Mouse (Mus musculus): ENCODE results near the gene Tmem184a.

The Tmem184a gene

DNA sequence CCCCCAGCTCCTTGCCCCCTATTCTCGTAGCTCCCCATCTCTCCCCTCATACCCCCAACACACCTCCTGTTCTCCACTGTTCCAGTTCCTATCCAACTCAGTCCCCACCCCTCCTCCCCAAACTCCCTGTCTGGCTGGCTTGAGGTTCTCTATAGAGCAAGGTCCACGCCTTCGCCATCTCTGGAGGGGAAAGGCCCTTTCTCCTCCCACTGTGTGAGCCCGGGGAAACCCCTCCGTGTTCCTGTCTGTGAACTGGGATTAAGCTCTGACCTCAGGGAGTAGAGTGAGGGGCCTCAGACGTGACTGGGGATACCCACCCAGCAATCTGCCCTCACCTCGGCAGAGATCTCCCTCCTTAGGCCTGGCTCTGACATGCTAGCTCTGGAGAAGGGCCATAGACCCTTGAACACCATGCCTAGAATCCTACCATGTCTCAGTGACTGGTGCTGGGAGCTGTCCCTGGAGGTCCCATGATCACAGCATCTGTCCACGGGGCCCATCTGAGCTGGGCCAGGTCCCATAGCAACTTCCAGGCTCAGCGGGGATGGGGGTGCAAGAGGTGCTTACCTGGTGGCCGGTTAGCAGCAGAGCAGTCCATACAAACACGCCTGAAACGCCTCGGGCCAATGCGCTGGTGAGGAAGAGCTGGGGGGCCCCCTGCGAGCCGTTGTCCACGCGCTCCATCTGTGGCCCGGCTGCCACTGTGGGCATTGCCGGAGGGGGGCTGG, 7.2 kb downstream of the Tmem184a start:
- peak; percentile 91 for DNase-seq

DNA sequence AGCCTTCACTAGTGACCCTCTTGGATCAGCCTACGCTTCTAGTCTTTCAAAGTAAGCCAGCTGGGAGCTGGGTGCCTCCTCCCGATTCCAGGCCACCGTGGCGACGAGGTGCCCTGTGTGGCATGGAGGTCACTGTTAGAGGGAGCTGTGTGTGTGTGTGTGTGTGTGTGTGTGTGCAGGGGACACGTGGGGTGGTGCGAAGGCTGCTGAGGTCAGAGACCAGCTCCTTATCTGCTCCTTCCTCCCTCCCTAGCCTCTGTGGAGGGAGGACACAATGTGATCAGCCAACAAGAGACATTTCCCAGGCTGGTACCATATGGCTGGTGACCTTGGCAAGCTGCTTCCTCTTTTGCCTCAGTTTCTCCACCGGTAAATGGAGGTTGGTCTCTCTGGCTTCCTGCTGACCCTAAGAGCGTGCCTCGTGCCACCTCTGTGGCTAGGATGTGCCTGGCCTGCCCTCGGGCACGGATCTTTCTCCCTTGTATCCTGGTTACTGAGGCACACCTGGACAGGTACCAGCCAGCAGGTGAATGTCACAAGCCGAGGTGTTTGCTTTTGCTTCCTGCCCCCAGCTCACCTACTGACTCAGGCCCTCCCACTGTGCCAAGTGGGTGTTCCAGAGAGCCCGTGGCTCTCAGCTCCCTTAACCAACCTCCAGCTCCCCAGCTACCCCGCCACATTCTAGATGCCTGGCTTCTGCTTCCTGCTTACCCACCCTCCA, 7.9 kb downstream of the Tmem184a start:
- peak; percentile 87 for DNase-seq

DNA sequence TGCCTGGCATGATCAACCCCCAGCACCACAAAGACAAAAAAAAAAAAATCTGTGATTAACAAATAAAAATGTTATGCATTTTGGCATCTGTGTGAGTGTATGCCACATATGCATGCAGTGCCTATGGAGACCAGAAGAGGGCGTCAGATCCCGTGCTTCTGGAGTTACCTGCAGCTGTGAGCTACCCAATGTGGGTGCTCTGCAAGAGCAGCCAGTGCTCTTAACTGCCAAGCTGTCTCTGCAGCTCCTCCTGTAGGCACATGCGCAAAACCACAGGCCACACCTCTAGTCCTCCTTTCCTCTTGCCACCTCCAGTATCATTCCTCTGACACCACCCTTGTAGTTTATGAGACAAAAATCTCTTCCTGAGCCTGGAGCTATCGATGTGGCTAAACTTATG, 10.3 kb downstream of the Tmem184a start:
- DNase-seq = peak; percentile 74

DNA sequence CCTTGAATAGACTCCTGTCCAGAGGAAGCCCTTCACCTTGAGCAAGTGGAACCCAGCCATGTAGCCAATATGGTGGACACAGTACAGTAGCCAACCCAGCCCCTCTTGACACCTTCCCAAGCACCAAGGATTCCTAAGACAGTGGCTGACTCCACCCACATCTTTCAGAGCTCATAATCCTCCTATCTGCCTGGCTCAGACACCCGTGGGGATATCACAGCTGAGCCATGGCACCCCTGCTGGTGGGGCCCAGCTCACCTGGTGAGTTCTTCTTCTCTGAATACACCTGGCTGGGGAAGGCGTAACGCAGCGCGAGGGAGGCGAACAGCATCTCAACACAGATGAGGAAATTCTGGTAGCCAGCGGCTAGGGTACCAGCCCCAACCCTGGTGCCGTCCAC, 13.8 kb downstream of the Tmem184a start:
- peak; percentile 89 for DNase-seq

DNA sequence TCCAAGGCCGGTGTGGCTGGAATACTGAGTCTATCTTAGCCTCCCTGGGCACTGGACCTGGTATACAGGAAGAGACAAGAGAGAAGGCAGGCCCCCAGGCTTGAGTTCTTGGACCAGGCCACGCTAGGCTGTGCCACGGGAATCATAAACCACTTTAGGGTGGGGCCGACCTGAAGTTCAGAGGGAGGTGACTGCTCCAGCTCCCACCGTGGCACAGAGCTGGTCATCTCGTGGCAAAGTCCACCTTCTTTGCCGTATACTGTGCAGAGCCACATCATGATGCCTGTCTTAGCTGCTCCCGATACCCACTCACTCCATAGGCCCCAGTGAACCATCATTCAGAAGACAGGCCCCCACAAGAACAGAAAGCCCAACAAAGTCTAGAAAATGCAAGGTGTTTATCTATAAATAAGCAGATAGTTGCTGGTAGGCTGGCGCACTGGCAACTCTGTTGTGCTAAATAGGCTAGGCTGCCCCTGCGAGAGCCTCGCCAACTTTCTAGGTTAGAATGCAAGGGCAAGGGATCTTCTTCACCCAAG, 15.1 kb downstream of the Tmem184a start:
- peak; percentile 84 for DNase-seq

DNA sequence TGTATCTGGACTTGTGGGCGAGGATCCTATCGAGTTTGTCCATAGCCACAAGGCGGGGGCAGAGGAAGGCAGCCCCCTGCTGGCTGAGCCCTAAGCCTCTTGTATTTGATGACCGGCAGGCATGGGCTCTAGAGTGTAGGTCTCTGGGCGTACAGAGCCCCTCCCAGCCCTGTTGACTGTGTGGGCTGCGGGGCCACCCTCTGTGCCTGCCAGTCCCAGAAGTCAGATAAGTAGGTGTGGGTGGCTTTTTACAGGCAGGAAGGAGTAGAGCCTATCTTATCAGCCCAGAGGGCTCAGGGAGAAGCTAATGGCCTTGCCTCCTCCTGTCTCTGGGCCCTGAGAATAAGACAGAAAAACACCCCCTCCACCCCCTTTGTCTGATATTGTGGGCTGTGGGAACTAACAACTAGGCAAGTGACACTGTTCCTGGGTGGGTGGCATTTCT, 15.6 kb downstream of the Tmem184a start:
- DNase-seq = no peak

DNA sequence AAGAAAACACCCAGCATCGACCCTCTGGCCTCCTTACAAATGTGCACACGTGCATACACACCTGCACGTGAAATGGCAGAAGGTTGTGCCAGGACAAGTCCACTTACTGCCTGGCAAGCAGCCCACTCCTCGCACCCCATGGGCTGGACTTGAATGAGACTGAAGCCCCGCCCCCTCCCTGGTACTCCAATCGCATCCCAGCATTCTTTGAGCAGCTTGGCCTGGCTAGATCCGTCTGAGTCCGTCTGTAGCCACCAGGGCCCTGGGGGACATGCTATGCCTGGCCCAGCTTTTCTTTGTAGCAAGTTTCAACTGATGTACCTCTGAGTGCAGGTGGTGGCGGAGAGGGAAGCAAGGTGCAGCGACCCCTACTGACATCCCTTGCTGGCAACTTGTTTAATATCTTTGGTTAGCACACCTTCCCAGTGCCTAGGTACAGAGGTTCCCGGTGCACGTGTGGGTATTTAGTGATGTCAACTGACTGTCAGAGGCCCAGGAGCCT, 16.1 kb downstream of the Tmem184a start:
- DNase-seq = peak; percentile 97

DNA sequence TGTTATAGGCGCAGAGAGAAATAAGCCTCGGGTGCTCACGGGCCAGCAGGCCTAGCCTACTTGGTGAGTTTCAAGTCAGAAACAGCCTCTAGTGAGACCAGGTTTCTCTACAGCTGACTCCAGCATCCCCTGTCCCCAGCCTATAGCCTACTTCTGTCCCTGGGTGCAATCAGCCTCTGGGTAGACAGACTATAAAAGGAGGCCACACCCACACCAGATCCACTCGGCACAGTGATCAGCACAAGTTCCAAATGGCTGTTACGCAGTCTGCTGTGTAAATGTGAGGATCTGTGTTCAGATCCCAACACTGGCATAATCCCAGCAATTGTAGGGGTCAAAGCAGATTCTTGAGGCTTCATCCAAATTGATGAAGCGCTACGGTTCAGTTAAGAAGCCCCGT, 16.6 kb downstream of the Tmem184a start:
- DNase-seq = peak; percentile 84

DNA sequence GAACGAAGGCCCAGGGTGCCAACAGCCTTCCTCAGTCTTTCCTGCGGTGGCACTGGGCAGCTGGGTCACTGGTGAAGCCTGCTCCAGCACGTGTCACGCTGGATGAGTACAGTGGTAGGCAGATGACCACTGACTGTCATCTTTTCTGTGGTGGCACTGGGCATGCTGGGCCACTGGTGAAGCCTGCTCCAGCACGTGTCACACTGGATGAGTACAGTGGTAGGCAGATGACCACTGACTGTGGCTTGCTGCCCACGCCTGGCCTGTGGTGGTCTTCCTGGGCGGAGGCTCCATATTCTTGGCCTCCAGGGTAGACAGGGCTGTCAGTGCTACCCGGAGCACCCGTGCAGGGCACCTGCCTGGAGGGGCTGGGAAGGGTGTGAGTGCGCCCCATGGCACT, 17.8 kb downstream of the Tmem184a start:
- peak; percentile 85 for DNase-seq

DNA sequence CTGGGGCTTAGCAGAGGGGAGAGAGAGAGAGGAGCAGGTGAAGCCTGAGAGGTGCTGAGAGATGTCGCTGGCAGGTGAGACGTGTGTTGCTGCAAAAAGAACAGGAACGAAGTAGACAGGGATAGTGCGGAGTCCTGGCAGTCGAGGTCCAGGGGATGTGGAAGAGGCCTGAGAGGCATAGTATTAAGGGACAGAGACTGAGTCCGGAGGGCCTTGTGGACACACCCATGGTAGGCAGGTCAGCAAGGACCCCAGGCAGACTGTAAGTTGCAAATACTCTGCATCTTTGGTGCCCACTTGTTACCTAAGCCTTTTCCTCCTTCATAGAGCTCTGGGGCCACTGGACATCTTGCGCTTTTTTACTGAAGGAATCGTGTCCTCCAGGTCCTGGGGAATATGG, 18.5 kb downstream of the Tmem184a start:
- peak; percentile 90 for DNase-seq

DNA sequence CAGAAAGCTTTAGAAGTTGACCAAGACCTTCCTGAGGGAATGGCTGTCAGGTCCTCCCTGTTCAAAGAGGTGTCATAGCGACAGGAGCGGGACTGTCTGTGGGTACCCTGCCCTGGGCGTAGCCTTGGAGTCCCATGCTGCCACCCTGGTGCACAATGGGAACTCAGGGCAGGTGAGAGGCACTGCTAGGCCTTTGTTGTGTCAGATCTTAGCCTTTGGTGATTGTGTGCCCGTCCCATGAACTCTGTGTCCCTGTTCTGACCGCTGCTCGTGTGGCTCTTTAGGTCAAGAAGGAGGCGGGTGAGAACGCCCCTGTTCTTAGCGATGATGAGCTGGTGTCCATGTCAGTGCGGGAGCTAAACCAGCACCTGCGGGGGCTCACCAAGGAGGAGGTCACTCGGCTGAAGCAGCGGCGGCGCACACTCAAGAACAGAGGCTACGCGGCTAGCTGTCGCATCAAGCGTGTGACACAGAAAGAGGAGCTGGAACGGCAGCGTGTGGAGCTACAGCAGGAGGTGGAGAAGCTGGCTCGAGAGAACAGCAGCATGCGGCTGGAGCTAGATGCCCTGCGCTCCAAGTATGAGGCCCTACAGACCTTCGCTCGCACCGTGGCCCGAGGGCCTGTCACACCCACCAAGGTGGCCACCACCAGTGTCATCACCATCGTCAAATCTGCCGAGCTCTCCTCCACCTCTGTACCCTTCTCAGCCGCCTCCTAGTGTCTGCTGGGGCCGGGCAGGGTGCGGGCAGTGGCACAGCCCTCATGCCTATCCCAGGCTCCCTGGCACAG, 19.7 kb downstream of the Tmem184a start:
- peak; percentile 92 for DNase-seq

DNA sequence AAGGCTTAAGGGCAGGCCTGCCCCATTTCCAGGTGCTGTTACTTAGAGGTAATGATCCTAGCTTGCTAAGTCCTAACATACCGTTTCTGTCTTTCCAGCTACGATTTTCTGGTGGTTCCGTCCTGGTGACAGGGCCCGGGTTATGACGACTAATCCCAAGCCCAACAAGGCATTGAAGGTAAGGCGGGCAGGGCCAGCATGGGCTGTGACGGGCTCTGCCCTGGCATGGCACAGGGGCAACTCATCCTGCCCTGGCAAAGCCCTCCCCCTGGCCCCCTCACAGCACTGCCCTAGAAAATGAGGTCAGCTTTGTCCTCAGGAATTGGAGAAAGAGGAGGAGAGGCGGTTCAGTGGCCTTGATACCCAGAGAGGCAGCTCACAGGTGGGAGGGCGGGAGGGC, 20.7 kb downstream of the Tmem184a start:
- peak; percentile 90 for DNase-seq

DNA sequence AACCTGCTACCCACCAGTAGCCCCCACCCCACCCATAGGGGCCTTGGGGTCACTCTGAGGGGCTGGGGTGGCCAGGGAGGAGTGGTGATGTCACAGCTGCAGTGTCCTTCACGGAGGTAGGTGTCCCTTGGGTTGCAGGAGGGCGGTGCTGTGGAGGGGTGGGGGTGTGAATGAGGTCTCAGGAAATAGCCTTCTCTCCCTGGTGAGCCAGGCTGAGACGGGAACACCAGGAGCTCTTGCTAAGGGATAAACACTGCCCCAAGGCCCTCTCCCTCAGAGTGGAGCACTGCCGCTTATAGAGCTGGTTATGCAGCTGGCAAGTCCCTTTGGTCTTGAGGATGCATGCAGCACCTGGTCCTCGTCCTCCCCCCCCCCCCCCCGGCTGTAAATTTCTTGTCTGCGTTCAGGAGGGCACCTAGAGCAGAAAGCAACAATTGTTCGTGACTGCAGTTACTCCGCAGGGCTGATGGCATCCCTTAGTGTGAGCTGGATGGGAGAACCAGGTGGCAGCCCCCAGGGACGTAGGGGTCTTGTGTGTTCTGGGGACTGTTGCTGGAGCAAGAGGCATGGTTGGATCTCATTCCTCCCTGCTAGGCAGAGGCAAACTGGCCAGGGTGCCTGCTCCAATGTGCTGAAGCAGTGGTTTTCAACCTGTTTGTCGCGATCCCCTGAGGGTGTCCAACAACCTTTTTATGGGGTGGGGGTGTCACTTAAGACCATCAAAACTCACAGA, 21.4 kb downstream of the Tmem184a start:
- DNase-seq = peak; percentile 95

DNA sequence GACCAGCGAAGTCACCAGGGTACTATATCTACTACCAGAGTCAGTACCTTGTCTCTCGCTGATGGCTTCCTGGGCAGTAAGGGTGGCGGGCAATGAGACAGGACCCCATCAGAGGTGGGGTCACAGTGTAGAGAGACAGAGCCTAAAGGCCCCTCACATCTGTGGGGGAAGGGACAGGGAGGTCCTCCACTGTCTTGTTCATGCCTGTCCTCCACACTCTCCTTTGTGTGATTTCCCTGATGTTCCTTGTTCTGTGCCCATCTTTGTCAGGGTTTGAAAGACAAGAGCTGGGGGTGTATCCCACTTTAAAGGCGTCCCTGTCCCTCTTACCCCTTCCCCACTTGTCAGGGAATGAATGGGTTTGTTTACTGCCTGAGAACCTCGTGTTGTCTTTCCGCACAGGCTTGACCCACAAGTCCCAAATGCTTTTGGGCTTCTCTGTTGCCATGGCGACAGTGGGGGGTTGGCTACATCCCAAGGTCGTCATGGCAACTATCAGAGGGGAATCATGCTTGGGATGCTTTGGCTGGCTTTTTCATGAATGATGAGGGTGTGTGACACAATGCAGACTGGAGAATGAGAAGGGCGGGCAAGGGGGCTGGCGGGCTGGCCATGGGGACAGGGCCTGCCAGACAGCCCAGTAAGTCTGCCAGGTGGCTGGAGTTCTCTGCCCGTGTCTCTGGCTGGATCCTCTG, 22.1 kb downstream of the Tmem184a start:
- peak; percentile 99 for DNase-seq

DNA sequence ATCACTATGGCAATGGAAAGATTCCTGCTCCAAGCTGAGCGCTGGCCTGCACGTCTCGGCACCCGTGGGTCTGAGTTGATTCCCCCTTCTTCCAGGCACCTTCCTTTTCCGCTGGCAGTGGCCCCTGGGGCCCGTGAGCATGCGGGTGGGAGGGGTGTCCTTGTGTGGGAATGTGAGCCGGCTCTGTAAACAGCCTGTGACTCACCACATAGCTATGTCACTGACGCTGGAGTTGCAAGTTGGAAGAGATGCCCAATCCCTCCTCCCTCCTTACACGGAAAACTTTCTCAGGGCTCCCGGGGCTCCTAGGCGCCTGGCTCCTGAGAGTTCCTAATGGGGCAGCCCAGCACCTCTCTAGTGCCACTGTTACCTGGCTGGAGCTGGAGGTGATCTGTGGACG, 22.8 kb downstream of the Tmem184a start:
- peak; percentile 100 for DNase-seq

DNA sequence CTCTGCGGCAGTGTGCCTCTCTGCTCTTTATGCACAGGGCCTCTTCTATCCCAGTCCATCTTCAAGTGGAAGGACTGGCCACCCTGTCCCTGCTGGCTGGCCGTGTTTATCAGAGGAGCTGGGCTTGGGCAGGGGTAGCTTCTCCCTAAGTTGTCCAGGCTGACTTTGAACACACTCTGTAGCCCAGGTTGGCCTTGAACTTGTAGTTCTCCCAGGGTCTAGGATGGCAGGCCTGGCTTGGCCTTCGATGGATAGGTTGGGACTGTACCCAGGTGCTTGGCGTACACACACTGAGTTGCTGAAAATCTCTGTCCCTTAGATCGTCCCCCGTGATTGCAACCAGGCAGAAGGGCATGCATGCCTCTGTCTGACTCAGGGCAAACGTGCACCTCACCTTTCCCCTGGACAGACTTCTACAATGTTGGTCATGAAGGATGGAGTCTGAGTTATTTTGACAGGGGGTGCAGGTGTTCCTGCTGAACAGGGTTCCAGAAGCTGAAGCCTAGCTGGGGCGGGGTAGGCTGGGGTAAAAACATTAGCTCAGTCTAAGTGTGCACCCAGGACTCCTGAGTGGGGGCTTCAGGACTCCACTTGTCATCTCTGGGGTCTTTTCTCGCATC, 23.6 kb downstream of the Tmem184a start:
- peak; percentile 95 for DNase-seq

DNA sequence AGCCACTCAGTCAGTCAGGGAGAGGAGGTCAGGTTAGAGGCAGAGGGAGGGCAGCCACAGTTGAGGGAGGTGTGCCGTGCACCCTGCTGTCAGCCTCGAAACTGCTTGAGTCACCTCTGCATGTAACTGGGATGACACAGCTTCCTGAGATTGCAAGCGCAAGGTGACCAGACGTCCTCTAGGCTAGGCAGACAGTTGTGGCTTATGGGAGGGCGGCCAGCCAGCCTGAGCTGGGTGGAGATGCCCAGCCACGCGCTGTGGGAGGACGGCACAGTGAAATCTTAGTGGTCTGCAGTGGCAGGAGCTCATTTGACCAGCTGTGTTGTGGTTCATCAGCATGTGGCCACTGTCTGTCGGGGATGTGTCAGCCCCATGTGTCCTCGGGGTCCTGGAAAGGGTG, 24.8 kb downstream of the Tmem184a start:
- peak; percentile 97 for DNase-seq

DNA sequence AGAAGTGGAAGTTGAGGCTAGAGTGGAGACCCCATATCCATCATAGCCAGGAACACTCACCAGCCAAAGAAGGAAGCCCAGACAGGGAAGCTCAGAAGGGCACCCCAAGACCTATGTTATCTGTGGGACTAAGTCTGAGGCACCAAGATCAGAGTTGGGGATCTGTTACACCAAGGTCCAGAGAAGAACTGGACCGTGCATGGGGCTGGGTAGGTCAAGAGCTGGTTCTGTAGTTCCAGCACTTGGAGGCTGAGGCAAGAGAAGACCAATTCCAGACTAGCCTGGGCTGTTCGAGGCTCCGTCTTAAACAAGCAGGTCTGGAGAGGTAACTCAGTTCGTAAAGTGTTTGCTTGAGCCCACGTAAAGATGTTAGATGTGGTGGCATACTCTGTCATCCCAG, 25.6 kb downstream of the Tmem184a start:
- DNase-seq = peak; percentile 93

DNA sequence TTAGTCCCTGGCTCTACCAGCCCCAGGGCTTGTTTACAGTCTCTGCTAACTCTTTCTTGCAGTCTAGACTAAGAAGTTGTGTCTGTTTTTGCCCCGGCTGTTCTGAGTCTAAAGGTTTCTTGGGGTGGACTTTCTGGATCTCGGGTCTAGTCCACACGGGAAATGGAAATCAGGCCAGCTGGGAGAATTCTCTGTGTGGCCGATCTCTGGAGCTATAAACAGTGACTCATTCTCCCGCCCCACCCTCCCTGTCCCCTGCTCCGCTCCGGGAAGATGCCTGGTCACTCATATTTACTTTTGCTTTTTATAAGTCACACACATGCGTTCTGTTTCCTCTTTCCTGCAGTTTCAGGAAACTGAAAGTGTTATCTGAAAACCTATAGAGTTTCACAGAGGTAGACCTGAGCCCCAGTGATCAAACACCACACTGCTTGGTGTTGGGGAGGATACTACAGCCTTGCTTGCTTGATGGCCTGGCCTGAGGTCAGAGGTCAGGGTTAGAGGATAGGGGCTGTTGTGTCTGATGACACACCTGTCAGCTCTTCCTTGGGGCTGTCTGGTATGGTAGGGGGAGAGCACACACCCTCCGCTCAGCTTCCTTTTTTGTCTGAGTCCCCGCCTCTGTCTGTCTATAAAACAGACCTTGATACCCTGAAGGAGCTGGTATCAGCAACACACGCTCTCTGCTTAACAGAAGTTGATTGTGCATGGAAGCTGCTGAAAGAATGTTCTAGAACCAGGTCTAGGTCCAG, 26.2 kb downstream of the Tmem184a start:
- DNase-seq = peak; percentile 98

DNA sequence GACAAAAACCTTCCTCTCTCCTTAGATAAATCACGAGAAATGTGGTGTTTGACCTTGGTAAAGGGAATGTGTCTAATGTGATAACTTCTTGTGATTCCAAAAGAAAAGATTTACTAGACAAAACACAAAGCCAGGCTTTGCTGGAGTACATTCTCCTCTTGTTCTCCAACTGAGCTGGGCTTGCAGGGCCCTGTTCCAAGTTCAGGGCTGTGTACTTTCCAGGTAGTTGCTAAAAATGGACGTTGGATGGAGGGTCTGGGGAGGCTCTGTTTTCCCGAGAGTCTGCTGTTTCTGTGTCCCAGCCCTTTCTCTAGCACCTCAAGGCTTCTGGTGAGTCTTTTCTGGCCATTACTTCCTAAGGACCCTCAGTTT, 26.8 kb downstream of the Tmem184a start:
- no peak for DNase-seq

Data from heart, adult 11 months (tissue).